Mouse (Mus musculus) megakaryocyte, embryonic 14.5 days (primary cell): ENCODE data around the gene 4921524J17Rik.

ENCODE experiments used
- FLI1 ChIP-seq: IDR thresholded peaks from 2 replicates; pipeline ENCODE4 v1.6.1; 2012; ENCODE audit warnings: low read length, inconsistent platforms, mixed read lengths
- GATA1 ChIP-seq: IDR thresholded peaks from 3 replicates; pipeline ENCODE4 v1.6.1; 2012; ENCODE audit warnings: mixed read lengths, low read length, inconsistent platforms, borderline replicate concordance

DNA sequence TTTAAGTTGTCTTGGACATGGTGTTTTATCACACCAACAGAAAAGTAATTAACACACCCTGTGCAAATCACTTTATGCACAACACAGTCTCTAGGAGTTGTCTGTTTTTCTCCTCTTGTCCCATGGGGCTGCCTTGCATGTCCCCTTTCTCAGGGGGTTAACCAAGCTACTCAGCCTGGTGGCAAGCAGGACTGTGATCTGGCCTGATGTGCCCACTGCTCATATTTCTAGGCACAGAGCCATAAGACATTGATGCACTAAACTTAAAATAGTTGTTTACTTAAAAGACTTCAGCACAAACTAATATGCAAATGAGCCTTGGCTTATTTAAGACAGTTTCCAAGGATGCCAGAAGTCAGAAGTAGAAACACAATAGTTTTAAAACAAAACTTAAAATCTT lies 31.7 kb upstream of the 4921524J17Rik start:
- TF ChIP-seq GATA1 (no peak), FLI1 (no peak)
